Mouse (Mus musculus) right cerebral cortex, postnatal 25 days (tissue): Measurements from ENCODE around the gene Ppp2r1b.

ENCODE experiments used
- DNase-seq: peaks from one replicate; pipeline ENCODE4 v3.0.0; 2022

Gene Ppp2r1b

DNA sequence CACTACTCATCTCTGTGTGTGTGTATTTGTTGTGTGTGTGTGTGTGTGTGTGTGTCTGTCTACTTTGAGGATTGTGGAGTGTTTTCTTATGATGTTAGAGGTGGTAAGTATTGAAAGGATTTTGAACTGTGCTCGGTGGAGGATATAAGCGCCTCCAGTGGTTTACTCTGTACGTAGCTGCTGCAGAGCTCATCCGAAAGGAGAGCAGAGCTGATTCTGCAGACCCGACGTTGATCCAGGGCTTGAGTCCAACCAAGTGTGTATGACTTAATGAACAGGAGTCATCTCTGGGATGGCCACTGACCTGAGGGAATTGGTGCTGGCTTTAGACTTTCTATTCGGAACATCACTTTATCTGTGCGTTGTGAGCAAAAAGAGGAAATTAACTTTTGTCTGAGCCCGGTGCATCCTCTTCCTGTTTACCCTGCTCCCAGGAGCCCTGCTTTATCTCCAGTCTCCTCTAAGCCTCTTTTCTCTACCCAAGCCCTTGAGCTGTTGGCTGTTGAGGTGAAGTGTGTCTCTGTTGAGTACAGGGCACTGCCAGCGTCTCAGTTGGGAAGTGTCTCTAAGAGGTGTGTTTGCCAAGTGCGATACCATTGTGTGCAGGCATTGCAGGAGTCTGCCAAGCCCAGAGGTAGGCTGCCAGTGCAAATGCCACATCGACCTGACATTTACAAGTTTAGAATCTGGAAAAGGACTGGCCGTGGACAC, 3.9 kb upstream of the Ppp2r1b start:
- no peak for DNase-seq

GRCm38 (mm10) chr9:50845547-50845946, 446 bp downstream of the Ppp2r1b start:
- DNase-seq = no peak

DNA sequence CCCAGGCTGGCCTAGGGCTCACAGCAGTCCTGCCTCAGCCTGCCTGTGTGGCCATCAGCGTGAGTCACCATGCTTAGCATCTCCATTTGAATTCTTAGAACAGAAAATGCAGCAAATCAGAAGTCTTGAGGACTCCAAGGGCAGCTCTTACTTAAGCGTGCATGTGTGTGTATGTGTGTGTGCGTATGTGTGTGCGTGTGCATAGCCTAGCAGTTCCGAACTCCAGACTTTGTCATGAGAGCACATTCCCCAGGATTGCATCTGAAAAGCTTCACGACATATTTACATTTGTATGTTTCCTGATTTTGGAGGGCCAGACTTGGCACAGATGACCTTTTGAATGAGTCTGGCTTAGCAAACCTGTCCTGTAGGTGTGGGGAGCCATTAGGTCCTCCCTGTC, 2.0 kb downstream of the Ppp2r1b start:
- DNase-seq = no peak

DNA sequence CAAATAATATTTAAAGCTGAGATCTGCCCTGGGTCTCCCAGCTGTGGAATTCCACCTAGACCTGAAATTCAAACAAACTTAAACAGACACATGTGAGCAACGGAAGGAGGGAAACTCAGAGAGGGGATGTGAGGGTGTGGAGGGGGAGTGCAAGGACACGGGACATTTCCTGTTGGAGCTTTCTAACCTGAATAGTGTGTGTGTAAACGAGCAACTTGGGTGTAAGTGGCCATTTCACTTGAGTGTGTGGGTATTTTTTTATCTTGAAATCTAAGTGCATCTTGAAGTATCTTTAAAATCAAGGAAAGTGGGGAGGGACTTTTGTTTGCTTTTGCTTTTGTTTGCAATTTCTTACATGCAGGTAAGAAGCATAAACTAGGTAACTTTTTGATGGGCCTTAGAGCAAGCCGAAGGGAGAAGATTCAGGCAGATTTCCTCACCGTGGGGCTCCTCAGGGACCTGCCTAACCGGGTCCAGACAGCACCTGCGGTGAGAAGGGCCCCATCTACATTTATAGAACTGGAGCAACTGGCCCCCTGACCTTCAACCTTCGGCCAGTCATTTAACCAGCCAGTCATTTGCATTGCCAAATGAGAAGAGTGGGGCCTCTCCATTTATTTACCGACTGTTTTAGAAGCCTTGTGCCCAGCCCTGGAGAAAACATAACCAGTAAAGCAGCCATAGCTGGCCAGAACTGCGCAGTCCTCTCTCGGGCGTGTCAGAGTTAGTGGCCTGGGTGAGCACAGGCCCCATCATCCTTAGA, 2.7 kb downstream of the Ppp2r1b start:
- DNase-seq = no peak

DNA sequence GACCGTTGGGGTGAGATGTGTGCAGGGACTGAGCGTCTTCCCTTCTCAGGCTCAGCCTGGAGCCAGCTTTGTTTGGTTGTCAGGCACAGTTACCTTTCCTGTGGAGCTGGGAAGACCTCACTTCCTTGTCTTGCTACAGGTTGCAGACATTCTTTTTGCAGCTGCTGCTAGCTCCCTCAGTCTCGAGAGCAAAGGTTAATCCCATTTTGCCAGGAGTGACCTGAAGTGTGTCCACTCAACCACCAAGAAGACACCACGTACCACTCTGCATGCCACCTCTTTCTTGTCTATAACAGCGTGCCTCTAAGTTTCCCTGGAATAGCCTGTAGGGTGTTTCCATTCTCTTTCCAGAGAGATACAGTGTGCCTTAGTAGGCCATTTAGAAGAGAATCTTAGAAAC, 3.7 kb downstream of the Ppp2r1b start:
- DNase-seq = no peak

DNA sequence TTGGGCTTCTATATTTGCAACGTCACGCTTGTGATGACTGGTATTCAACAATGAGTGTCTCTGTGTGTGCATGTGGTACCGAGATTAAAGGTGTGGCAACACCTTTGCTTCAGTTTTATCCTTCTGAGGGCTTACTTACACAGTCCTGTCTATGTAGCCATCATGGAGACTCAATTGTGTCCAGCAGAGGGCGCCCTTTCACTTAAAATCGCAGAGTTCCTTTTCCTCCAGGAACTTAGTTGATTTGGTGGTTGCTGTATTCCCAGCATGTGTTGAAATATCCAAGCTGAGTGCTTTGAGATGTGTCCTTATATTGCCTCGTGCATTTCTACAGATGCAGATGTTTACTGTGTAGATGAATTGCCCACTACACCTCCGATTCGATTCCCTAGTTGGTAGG, 4.1 kb downstream of the Ppp2r1b start:
- DNase-seq = peak; percentile 81

GRCm38 (mm10) chr9:50849755-50850154, 4.7 kb downstream of the Ppp2r1b start:
- no peak for DNase-seq

GRCm38 (mm10) chr9:50850271-50850670, 5.2 kb downstream of the Ppp2r1b start:
- no peak for DNase-seq

DNA sequence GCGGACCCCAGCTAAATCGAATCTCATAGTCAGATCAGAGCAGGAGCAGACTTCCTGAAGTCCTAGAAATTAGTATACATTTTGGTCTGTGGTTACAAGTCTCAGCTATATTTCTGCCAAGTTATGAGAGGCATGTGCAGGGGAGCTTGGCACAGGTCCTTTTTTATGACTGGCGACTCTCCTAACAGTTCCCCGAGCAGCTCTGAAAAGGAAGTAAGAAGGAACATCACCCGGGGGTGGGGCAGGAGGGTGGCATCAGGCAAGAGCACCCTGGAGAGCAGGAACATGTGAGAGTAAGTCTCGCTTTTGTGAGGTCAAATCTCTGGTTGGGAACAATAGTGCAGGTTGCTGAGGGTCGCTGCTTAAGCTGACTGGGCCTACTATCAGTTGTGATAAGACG, 5.6 kb downstream of the Ppp2r1b start:
- no peak for DNase-seq

DNA sequence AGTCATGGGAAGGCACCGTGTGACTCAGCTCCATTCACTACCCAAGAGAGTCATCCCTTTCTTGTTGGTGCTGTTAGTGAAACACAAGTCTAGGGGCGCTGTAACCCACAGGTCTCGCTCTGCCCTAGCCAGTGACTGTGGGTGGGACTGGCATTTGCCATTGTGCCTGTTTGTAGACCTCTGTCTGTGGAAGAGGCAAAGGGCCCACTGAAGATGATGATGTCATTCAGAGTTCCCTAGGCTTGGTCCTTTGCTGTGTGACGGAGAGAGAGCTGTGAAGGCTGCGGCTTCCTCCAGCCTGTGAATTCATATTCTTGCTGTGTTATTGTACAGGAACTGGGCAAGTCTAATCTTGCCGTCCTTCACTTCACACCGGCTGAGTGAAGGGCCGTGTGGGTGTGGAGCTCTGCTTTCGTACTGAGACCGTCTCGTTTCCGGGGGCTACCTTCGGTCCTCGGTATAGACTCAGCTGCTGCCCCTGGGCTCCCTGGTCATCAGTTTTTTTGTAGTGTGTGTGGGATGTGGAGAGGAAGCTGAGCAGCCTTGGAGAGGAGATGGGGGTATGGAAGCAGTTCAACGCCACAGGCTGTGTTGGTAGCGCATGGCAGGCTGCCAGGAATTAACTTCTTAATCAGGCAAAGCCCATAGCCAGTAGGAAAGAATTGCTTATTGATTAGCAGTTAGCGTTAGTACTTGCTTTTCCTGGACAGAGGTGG, 7.7 kb downstream of the Ppp2r1b start:
- DNase-seq = no peak

- no peak for DNase-seq
Observed at GRCm38 (mm10) chr9:50854376-50854775, 9.3 kb downstream of the Ppp2r1b start.

- DNase-seq = no peak
Observed at GRCm38 (mm10) chr9:50855133-50855766, 10.1 kb downstream of the Ppp2r1b start.

GRCm38 (mm10) chr9:50855780-50856179, 10.7 kb downstream of the Ppp2r1b start:
- DNase-seq = no peak

- DNase-seq = peak; percentile 91
Observed at GRCm38 (mm10) chr9:50856341-50857081, 11.4 kb downstream of the Ppp2r1b start.

- DNase-seq = no peak
Observed at GRCm38 (mm10) chr9:50857082-50857641, 12.1 kb downstream of the Ppp2r1b start.

GRCm38 (mm10) chr9:50858681-50859080, 13.6 kb downstream of the Ppp2r1b start:
- DNase-seq = no peak

DNA sequence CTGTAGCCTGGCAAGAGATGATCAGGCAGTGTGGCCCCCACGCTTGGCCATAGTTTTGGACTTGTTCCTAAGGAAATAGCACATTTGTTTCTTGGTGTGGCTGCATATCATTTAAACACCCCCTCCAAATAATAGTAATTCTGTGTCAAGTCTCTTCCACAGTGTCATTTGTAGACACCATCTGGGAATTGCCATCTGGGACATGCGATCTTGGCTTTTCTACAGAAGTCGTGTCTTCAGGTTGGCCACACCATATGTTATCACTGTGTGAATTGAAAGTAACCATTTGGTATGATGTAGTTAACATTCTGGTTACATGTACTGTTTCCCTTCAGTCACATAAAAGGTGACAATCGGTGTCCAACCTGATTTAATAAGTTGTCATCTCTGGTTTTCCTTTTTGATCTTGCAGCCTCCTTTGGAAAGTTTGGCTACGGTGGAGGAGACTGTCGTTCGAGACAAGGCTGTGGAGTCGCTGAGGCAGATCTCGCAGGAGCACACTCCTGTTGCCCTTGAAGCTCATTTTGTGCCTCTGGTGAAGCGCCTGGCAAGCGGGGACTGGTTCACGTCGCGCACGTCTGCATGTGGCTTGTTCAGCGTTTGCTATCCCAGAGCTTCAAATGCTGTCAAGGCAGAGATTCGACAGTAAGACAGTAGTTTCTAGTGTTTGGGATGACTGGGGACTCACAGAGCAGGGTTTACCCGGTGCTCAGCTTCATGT, 16.2 kb downstream of the Ppp2r1b start:
- no peak for DNase-seq

GRCm38 (mm10) chr9:50863824-50864223, 18.7 kb downstream of the Ppp2r1b start:
- DNase-seq = no peak

DNA sequence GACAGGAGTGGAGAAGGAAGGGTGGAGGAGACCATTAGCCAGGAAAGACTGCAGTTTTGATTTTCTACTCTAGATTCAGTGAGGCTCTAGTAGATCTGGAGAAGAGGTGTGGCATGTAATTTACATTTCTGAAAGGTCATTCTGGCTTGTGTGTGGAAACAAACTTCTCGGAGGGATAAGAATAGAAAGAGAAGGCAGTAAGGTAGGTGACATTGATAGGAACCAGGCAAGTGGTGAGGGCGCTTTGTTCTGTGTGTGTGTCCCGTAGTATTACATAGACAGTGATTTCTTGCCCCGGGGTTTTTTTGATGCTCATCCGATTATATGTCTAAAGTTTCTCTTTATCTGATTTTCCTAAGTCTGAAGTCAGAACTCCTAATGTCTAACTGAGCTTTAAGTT, 19.8 kb downstream of the Ppp2r1b start:
- DNase-seq = no peak

DNA sequence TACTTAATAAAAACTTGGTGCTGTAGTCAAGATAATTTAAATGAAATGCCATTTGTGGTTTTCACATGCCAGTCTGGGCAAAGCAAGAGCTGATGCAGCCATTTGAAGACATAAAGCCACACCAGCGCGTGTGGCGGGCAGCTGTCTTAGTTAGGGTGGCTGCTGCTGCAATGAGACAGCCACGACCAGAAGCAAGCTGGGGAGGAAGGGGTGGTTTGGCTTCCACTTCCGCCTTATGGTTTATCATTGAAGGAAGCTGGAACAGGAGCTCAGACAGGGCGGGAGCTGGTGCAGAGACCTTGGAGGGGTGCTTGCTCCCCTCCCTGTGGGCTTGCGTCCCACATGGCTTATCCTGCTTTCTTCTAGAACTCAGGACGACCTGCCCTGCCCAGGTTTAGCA, 20.7 kb downstream of the Ppp2r1b start:
- no peak for DNase-seq

- no peak for DNase-seq
Observed at GRCm38 (mm10) chr9:50867015-50867414, 21.9 kb downstream of the Ppp2r1b start.

DNA sequence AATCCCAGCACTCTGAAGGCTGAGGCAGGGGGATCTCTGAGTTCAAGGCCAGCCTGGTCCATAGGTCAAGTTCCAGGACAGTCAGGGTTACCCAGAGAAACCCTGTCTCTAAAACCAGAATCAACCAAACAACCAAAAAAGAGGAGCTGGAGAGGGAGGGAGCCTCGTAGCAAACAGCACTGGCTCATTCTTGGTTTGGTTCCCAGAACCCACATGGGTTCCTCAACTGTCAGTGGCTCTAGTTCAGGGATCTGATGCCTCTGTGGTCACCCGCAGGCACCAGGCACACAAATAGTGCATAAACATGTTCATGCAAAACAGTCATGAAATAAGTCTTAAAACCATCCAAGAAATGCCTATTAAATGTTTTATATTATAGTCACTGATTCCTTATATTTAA, 23.1 kb downstream of the Ppp2r1b start:
- DNase-seq = no peak
